Mouse (Mus musculus) midbrain, embryonic 16.5 days (tissue): ENCODE data around the gene S100a11. TPM values are rescaled to one million over a fixed set of nuclear protein-coding genes. Genes with fewer than 3 reads are reported as not detected.
"Not testable (repeated sequence)": the region's sequence is repeated elsewhere in the genome, so short reads cannot be mapped to it uniquely, and the experiment has no call there.

Experiments
- ATAC-seq: fragments of 200-750 bp; cut with Nextera tagmentation; 2 replicates; pipeline ENCODE4 v1.8.0; 2017; ENCODE audit warnings: moderate TSS enrichment
- H3K27ac ChIP-seq: fragments of 300-500 bp; sonication (generic); 2 replicates; pipeline ENCODE4 v1.5.1; 2014; ENCODE audit warnings: mild to moderate bottlenecking, low read length, mixed read lengths
- H3K27me3 ChIP-seq: fragments of 300-500 bp; sonication (generic); 2 replicates; pipeline ENCODE4 v1.6.1; 2014; ENCODE audit warnings: low read depth, low read length, mixed read lengths; ENCODE audit not compliant: control insufficient read depth, insufficient read depth
- H3K36me3 ChIP-seq: fragments of 300-500 bp; sonication (generic); 2 replicates; pipeline ENCODE4 v1.6.1; 2014; ENCODE audit warnings: mild to moderate bottlenecking, low read length, moderate library complexity, mixed read lengths; ENCODE audit not compliant: control insufficient read depth, insufficient read depth
- H3K4me1 ChIP-seq: fragments of 300-500 bp; sonication (generic); 2 replicates; pipeline ENCODE4 v1.6.1; 2014; ENCODE audit warnings: mild to moderate bottlenecking, low read length, mixed read lengths; ENCODE audit not compliant: control insufficient read depth, insufficient read depth
- H3K4me2 ChIP-seq: fragments of 300-500 bp; sonication (generic); 2 replicates; pipeline ENCODE4 v1.6.1; 2014; ENCODE audit warnings: mild to moderate bottlenecking, low read length, mixed read lengths
- H3K4me3 ChIP-seq: fragments of 300-500 bp; sonication (generic); 2 replicates; pipeline ENCODE4 v1.5.1; 2014; ENCODE audit warnings: low read depth, mild to moderate bottlenecking, low read length, moderate library complexity, mixed read lengths
- H3K9ac ChIP-seq: fragments of 300-500 bp; sonication (generic); 2 replicates; pipeline ENCODE4 v1.6.1; 2014; ENCODE audit warnings: low read depth, low read length, mixed read lengths
- H3K9me3 ChIP-seq: fragments of 300-500 bp; sonication (generic); replicated peaks from 2 replicates; pipeline ENCODE4 v1.6.1; 2014; ENCODE audit warnings: mild to moderate bottlenecking, low read length, mixed read lengths; ENCODE audit not compliant: control insufficient read depth, poor library complexity, severe bottlenecking
- WGBS: fragments of 180-500 bp; shearing (Covaris S2); extraction: QIAGEN DNeasy Blood & Tissue Kit; methylation state at CpG from one replicate; pipeline ENCODE4 v1.1.7; 2014; 5-methylcytosine and 5-hydroxymethylcytosine counted together
- polyA plus RNA-seq: library from polyadenylated mRNA; unstranded; fragments of >200 nt; fragmentation: Nextera tagmentation; extraction: Ambion mirVana; gene quantifications from 2 replicates; pipeline ENCODE4 v1.2.1, GENCODE M21; 2015

Gene S100a11
- 135 and 141 TPM in 2 replicates for polyA plus RNA-seq

DNA sequence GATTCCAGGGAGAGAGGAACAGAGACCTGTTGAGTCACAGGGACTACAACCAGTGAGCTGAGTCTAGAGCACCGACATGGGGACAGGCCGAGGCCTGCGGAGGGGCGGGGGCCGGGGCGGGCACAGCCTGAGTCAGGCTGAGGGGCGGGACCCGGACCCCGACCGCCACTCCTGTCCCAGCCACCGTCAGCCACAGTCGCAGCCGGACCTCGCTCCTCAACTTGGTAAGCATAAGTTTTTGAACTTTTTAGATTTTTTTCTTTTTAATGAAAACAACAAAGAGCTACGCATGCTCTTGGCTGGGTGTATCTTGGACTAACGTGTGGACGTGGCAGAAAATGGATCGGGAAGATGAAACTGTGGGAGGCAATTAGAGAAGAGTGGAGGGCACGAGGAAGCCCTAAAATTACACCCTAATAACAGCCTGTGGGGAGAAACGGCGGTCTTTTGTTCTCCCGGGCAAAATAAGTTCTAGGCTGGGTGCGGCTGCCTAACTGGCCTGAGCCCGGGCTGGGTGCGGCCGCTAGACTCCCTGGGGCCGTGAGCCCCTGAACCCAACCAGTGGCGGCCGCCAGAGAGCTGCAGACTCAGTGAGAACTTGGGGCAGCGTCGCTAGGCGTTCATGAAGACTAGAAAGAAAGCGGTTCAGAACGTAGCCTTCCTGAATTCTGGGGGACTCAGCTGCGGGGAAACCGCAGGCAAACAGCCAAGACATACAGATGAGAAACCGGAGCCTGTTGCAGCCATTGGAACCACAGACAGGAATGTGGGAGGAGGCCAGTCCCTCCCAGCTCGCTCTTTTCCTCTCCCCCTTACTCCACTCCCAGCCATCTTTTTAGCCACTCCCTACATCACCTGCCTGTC is at the start of gene S100a11:
Gene S100a11 (plus strand): TSS at position 159 of the 864 bp plus-strand sequence.
- Histone ChIP-seq H3K4me1 (peaks cover 3% of the 10 kb centered on the region; the same call in 1 of the 2 replicates), H3K4me3 (peak within 1 kb of the TSS; percentile 54), H3K27me3 (no peaks in the 10 kb centered on the region), H3K9me3 (no peaks in the 10 kb centered on the region), H3K36me3 (no peaks in the 10 kb centered on the region), H3K4me2 (peak within 1 kb of the TSS; percentile 93), H3K27ac (no peak within 1 kb of the TSS), H3K9ac (peak within 1 kb of the TSS; percentile 69)
- peak; percentile 90 for ATAC-seq
- WGBS = under 1% methylated on average over 38 of the region's 38 CpGs

DNA sequence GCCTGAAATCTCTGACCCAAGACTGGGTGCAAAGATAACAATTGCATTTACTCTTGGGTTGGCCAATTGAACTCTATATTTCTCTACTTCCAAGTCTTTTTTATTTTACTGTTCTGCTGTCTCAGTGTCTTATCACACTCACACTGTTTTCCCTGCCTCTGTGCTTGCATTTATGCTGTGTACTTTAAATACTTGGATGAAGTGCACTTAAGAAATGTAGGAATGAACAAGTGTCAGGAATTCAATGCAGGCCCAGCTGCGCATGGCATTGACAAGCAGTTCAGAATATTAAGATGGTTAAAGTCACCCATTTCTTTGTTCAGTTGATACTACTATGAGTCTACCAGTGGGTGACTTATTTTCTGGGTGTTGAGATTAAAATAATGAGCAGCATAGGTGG is 40.2 kb upstream of the S100a11 start:
- 93% methylated on average over 1 of the region's 1 CpGs for WGBS
- ATAC-seq = no peak
- no peaks in the 10 kb centered on the region for H3K9me3 ChIP-seq
- no peak overlapping the region for H3K4me2 ChIP-seq
- H3K4me1 ChIP-seq = no peaks in the 10 kb centered on the region
- H3K27ac ChIP-seq = no peak overlapping the region
- no peaks in the 10 kb centered on the region for H3K36me3 ChIP-seq
- H3K27me3 ChIP-seq = no peaks in the 10 kb centered on the region
- H3K4me3 ChIP-seq = no peak overlapping the region
- no peak overlapping the region for H3K9ac ChIP-seq

DNA sequence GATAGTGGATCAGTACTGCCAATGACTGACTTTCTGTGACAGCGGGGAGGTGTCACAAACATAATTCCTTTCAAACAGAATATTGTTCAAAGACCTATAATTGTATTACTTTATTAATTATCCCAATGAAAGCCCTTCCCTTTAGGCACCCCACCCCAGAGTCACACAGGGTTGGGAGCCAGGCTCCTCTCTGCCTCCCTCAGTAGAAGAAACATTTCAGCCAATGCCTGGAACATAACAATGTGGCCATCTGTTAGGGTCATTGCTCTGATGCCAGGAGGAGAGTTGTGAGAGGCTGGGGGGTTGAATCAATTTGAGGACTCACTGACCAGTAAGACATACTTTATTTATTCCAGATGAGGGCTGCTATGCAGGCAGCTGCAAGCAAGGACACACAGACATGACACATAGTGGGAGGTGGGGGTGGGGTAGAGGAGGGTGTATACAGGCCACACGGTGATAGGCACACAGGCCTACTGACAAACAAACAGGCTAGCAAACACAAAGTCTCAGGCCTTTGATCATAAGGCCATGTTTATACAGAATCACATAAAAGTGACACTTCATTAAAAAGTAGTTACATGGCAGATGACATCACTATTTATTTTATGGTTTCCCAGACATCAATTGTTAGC is 38.2 kb upstream of the S100a11 start:
- no peaks in the 10 kb centered on the region for H3K4me1 ChIP-seq
- H3K4me3 ChIP-seq = no peak overlapping the region
- no peak overlapping the region for H3K4me2 ChIP-seq
- no peaks in the 10 kb centered on the region for H3K27me3 ChIP-seq
- H3K36me3 ChIP-seq = no peaks in the 10 kb centered on the region
- H3K27ac ChIP-seq = no peak overlapping the region
- H3K9me3 ChIP-seq = no peaks in the 10 kb centered on the region
- no peak for ATAC-seq
- no peak overlapping the region for H3K9ac ChIP-seq
- WGBS = 80% methylated on average over 2 of the region's 2 CpGs

DNA sequence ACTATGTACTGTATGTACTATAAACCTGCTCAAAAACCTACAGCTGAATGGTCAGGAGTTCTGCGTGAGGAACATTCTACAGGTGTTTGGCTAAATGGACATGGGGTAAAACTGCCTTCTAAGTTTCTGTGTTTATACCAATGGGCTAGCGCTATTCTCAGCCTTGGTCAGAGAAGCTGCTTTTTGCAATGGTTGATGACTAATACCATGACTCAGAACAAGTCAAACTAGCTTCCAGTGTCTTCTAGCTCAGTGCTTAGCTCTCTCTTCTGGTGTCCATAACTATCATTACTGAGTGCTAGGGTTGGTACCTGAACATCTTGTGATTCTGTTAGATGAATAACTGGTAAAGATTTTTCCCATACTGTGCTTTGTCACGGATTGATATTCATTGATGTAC is 34.7 kb upstream of the S100a11 start:
- Histone ChIP-seq H3K36me3 (no peaks in the 10 kb centered on the region), H3K4me2 (no peak overlapping the region), H3K4me1 (no peaks in the 10 kb centered on the region), H3K27me3 (no peaks in the 10 kb centered on the region), H3K4me3 (no peak overlapping the region), H3K9ac (no peak overlapping the region), H3K9me3 (no peaks in the 10 kb centered on the region), H3K27ac (no peak overlapping the region)
- 94% methylated on average over 3 of the region's 3 CpGs for WGBS
- ATAC-seq = no peak

DNA sequence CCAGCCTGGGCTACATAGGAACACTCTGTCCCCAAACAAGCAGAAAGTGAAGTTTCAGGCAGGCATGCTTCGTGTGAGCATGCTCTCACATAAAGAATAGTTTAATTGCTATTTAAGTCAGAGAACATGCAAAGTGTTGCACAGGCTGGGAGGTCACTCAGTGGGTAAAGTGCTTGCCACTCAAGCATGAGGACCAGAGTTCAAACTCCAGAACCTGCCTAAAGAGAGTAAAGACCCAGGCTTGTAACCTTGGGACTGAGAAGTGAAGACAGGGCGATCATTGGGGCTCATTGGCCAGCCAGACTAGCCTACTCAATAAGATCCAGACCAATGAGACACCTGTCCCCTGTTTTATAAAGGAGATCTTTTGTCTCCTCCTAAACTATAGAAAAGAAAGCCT is 31.7 kb upstream of the S100a11 start:
- no peak for ATAC-seq
- 92% methylated on average over 2 of the region's 2 CpGs for WGBS
- Histone ChIP-seq H3K4me2 (no peak overlapping the region), H3K27me3 (no peaks in the 10 kb centered on the region), H3K4me3 (no peak overlapping the region), H3K27ac (no peak overlapping the region), H3K9me3 (no peaks in the 10 kb centered on the region), H3K36me3 (no peaks in the 10 kb centered on the region), H3K9ac (no peak overlapping the region), H3K4me1 (no peaks in the 10 kb centered on the region)

DNA sequence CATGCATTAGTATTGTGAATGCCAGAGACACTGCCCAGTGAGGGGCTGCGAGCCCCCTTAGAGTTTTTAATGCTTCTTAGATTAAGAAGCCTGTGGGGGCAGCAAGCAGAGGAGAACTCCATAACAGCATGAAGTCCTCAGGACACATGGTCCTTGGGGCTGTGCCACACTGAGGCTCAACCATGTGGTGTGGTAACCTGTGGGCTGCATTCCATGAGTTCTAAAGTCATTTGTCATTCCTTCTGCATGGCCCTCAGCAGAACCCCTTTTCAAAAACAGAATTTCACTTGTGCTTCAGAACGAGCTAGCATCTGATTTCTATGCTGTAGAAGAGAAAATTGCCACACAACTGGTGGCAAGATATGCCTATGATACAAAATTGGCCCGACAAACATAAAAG is 28.1 kb upstream of the S100a11 start:
- Histone ChIP-seq H3K9me3 (no peaks in the 10 kb centered on the region), H3K9ac (no peak overlapping the region), H3K27ac (no peak overlapping the region), H3K27me3 (no peaks in the 10 kb centered on the region), H3K36me3 (no peaks in the 10 kb centered on the region), H3K4me3 (no peak overlapping the region), H3K4me1 (no peaks in the 10 kb centered on the region), H3K4me2 (no peak overlapping the region)
- no peak for ATAC-seq
- 77% methylated on average over 3 of the region's 3 CpGs for WGBS

DNA sequence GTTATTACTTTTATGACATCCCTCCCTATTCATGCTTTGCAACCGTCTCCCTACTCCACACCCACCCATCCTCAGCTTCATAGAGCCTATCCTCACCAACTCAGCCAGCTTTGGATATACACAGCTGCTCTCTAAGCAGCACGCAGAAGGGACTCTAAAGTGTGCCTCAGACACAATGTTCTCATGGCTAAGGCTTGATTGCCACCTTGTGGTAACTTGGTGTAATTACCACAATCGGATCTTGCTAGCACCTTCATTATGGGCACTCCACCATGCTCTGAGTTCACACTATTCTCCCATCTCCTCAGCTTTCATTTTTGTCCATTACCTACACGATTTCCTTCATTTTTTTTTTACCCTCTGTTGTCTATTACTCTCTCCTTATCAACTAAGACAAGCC is 26.3 kb upstream of the S100a11 start:
- H3K4me1 ChIP-seq = no peaks in the 10 kb centered on the region
- no peak overlapping the region for H3K9ac ChIP-seq
- H3K36me3 ChIP-seq = no peaks in the 10 kb centered on the region
- no peaks in the 10 kb centered on the region for H3K9me3 ChIP-seq
- no peak overlapping the region for H3K4me3 ChIP-seq
- no peak overlapping the region for H3K4me2 ChIP-seq
- H3K27ac ChIP-seq = no peak overlapping the region
- peak; percentile 97 for ATAC-seq
- H3K27me3 ChIP-seq = no peaks in the 10 kb centered on the region
- WGBS = under 1% methylated on average over 4 of the region's 4 CpGs

DNA sequence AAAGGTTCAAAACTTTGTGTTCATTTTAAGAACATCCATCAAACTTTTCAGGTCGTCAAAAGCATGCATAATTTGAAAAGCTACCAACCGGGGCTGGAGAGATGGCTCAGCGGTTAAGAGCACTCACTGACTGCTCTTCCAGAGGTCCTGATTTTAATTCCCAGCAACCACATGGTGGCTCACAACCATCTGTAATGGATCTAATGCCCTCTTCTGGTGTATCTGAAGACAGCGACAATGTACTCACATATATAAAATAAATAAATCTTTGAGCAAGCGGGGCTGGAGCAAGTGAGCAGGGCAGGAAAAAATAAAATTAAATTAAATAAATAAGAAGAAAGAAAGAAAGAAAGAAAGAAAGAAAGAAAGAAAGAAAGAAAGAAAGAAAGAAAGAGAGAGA is 25.5 kb upstream of the S100a11 start:
- not testable (repeated sequence) for H3K27ac ChIP-seq, H3K4me1 ChIP-seq, H3K27me3 ChIP-seq, H3K4me2 ChIP-seq, H3K36me3 ChIP-seq, H3K9ac ChIP-seq, ATAC-seq, H3K9me3 ChIP-seq, H3K4me3 ChIP-seq
- WGBS = 29% methylated on average over 5 of the region's 5 CpGs

DNA sequence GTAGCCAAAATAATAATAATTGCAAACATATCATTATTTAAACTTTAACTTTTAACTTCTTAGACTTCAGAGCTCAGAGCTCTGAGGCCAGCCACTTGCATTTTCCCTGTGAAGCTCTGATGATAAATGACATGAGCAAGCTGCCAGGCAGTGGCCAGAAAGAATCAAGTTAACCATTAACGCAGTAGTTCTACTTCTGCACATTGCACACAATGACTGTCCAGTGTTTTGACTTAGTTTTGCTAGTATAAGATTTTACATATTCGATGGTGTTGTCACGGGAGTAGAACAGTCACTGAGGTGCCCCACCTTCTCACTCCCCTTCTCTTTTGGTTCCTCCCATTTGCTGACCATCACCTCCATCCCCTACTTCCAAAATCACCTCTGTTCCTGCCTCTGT is 23.2 kb upstream of the S100a11 start:
- Histone ChIP-seq H3K4me2 (no peak overlapping the region), H3K9ac (no peak overlapping the region), H3K9me3 (no peaks in the 10 kb centered on the region), H3K4me3 (no peak overlapping the region), H3K27ac (no peak overlapping the region), H3K36me3 (no peaks in the 10 kb centered on the region), H3K4me1 (no peaks in the 10 kb centered on the region), H3K27me3 (no peaks in the 10 kb centered on the region)
- WGBS = 90% methylated on average over 3 of the region's 3 CpGs
- no peak for ATAC-seq
